Mouse (Mus musculus): ENCODE measurements at regions not wholly inside any gene's neighbourhood (a gene's known extent, or its start where the extent isn't known, plus 50 kb on each side); places are given as distances from the start of the nearest gene placed in this dataset.

- no peak for DNase-seq (ENCODE audit: low spot score in 2 of 2)
Measured at GRCm38 (mm10) chr6:58752496-58752895, 78.8 kb upstream of the Herc3 start.

- no peak for DNase-seq (ENCODE audit: low spot score in 2 of 2)
Measured at GRCm38 (mm10) chr6:58756309-58757015, 74.8 kb upstream of the Herc3 start.

- no peak for DNase-seq (ENCODE audit: low spot score in 2 of 2)
Measured at GRCm38 (mm10) chr6:58757339-58757738, 73.9 kb upstream of the Herc3 start.

GRCm38 (mm10) chr6:58770654-58771218 lies 60.5 kb upstream of the Herc3 start:
- DNase-seq (ENCODE audit: low spot score in 2 of 2) = peak; percentile 14 to 42

- DNase-seq (ENCODE audit: low spot score in 2 of 2) = peak; percentile 10 to 44
Measured at GRCm38 (mm10) chr6:58772014-58772413, 59.3 kb upstream of the Herc3 start.
